Mouse (Mus musculus): Measurements from ENCODE around the gene Gm42420.

Gm42420 gene

DNA sequence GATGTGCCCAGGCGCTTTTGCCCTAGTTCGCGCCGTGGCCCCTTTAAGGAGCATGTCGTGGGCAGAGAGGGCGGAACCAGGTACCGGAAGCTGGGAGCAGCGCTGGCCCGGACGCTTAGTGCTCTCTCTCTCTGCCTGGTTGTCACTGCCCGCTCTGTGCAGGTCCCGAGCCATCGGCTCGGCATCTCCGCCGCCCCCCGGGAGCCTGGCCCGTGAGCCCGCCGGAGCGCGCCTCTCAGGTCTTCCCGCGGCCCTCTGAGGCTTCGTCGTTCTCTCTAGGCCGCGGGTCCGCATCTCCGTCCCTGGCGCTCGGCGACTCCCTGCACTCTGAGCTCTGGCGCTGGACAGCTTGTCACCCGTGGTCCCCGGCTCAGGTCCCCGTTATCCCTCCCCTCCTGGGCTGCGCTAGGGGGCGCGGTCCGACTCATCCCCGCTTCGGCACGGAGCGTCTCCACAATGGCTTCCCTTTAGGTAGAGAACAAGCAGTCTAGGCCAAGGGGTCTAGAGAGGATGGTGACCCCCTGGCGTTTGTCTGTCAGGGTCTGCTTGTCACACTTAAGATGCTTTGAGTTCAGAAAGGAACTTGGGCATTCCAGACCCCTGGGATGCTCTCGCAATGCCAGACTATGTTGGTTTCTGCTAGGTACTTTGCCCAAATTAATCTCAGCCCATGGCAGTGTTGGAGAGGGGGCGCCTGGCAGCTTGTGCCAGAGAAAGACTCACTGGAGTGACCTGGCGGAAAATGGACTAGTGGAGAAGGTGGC lies 11.6 kb upstream of the Gm42420 start, which contains the start of gene Adck2:
TSS of gene Adck2 (plus strand) at position 83 of the 764 bp plus-strand sequence.
- DNase-seq (ENCODE audit: low spot score), result peak; percentile 82

DNA sequence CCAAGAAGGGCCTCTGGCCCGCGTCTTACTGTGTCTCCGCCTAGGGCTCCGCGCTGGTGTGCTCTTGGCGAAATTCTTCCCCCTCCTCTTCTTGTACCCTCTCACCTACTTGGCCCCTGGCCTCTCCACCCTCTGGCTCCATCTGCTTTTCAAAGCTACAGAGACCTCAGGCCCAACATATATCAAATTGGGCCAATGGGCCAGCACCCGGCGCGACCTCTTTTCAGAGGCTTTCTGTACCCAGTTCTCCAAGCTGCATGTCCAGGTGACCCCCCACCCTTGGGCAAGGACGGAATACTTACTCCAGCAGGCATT lies 11.0 kb upstream of the Gm42420 start:
- DNase-seq (ENCODE audit: low spot score), result no peak

DNA sequence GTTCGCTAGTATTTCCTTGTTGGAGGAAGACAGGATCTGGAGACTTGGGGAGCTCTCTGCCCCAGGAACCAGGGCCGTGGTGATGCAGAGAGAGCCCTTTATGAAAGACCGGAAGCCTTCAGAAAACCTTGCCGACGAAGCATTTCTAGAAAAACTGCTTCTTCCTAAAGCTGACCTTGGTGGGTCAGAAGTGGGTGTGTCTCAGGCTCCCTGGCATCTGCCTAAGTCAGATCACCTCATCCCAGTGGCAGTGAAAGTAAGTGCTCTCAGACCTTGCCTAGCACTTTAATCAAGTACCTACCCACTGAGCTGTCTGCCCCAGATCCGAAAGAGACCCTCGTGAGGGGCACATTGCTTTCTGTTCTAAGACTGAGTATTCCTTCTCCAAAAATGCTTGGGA lies 10.6 kb upstream of the Gm42420 start:
- DNase-seq (ENCODE audit: low spot score), result no peak

DNA sequence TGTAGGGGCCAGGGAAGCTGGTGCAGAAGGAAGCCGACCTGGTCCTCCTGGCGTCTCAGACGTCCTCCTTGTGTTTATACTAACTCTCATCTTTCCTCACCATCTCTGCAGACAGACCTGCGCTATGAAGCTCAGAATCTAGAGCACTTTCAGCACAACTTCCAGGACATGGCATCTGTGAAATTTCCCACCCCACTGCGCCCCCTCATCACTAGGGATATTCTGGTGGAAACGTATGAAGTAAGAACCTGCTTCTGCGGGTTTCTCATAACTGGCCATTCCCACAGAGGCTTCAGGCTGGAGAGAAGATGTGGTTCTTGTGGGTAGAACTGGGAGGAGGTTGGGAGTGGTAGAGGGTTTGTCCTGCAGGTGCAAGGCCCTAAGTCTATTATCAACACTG lies 6.0 kb upstream of the Gm42420 start:
- no peak for DNase-seq (ENCODE audit: low spot score)

DNA sequence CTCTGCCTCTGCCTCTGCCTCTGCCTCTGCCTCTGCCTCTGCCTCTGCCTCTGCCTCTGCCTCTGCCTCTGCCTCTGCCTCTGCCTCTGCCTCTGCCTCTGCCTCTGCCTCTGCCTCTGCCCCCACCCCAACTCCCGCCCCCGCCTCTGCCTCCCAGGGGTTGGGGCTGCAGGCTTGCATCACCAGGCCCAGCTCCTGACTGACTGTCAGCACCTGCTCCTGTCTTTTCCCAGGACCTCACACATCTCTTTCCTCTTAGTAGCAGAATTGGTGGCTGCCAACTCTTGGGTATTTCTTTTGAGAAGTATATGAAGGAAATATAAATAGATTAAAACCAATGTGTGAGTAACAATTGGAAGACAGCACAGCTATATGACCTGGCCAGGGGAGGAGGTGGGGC lies 5.0 kb upstream of the Gm42420 start:
- DNase-seq (ENCODE audit: low spot score), result no peak

DNA sequence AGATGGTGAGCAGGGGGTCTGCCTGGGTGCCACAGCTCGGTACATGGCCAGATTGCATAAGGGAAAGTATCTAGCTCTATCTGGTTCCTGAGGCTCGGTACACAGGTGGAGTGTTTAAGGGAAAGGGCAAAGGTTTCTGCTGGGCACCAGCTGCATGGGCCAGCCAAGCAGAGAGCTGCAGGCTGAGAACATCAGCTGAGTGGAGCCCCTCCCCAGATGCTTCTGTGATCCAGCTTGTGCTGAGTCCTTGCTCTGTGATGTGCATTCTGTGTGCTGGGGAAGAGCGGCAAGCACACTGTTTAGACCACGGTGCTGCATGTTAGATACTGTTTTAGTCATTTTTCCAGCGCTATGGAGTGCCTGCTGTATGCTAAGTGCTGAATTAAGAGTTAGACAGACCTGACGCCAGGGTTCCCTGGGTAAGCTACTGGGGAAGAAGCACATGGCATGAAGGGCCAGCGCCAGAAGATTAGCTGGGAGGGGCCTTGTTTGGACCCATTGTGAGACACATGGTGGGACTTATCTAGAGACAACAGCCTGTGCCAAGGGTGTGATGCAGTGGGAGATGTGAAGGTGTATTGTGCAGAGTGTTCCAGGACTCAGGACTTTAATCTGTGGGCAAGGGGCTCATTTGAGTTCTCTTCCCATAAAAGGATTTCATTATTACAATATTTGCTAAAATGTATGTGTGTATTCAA lies 4.3 kb upstream of the Gm42420 start:
- DNase-seq (ENCODE audit: low spot score), result no peak

DNA sequence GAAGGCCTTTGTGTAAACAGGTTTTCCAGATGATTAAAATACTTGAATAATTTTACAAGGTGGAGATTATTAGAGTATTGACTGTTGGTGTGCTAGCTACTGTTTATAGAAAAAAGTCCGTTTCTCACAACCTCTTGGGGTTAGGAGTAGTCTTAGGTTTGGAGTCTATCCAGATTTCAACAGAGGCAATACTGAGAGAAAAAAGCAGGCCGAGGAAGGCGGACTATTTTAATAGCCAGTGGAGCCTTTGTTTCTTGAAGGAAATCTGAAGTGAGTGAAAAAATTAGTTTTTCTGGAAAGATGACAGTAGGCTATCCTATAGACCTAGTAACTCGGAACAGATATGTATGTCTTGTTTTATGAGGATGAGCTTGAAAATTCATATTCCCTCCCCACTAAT lies 5.9 kb downstream of the Gm42420 start:
- no peak for DNase-seq (ENCODE audit: low spot score)

DNA sequence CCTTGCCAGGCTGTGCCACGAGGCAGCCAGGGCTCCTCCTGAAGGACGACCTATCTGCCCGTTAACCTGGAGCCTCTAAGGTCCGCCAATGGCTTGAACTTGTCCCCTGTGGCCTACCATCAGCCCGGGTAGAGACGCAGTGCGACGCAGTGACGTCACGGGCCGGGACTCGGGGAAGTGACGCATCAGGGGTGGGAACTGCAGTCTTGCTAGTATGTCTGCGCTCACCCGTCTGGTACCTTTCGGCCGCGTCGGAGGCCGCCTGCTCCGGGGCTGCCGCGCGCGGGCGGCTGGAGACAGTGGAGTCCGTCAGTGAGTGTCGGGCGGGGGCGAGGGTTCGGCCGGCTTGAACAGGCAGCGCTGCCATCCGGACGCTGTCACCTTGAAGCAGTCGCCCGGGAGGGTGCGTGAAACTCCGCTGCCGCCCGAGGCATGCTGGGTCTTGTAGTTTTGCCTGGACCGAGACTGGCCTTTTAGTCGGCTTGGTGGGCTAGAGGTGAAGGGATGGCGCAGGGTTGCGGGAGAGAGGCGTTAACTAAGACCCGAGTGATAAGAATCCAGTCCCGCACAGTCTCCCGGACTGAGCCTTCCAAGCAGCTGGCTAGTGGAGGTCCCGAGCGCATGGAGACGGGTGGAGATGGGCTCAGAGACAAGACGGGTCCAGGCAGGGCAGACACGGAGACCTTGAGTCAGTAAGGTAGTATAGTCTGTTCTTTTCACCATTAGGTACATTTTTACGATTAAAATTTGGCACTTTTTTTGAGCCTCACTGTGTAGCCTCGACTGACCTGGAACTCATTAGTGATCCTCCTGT lies 7.1 kb downstream of the Gm42420 start, which contains the start of gene Ndufb2:
TSS of gene Ndufb2 (plus strand) at position 174 of the 814 bp plus-strand sequence.
- peak; percentile 92 for DNase-seq (ENCODE audit: low spot score)

DNA sequence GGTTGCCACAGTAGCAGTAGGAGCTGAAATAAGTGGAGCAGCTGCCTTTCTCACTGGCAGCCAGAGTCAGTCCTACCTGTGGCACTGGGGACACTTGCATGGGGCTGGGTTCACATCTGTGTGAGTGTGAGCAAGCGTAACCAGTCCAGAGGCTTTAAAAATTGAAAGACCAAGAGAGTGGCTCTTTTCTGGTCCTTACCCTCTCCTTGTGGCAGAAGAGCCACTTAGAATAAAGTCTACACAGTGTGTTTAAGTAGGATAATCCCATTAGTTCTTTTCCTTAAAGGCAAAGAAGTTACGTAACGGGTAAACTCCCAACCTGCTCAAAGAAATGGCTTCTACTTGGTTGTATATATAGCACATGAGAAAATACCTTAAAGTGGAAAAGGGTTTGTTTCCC lies 15.3 kb downstream of the Gm42420 start:
- DNase-seq (ENCODE audit: low spot score), result no peak

DNA sequence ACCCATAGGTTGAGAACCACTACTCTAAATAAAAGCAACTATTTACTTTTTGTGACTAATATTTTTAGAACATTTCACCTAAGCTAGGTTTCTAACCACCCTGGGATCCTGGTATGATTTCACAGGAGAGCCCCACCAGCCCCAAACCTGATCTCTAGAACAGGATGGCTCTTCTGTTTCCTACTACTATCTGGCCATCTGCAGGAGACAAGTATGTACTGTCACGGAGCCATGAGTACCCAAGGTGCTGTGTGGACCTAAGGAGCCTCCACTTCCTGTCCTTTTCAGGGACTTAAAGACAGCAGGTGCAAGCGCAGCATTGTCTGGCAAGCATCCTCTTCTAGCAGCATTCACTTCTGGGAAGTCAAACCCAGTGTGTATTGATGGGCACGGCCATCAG lies 16.3 kb downstream of the Gm42420 start:
- no peak for DNase-seq (ENCODE audit: low spot score)

DNA sequence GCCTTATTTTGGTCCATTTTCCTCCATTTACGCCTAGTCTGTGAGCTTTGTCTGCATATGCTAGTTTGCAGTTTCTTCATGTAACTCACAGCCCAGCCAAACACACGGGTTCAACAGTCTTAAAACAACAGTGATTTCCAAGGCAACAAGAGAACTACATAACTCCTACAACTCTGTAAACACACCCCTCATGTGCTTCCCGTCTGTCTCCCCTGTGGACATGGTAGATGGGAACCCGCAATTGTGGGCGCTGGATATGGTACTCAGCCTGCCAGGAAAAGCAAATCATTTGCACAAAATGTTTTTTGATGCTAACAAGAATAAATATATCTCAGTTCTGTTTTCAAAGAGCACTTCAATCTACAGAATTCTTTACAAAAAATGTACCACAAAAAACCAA lies 19.0 kb downstream of the Gm42420 start:
- no peak for DNase-seq (ENCODE audit: low spot score)

DNA sequence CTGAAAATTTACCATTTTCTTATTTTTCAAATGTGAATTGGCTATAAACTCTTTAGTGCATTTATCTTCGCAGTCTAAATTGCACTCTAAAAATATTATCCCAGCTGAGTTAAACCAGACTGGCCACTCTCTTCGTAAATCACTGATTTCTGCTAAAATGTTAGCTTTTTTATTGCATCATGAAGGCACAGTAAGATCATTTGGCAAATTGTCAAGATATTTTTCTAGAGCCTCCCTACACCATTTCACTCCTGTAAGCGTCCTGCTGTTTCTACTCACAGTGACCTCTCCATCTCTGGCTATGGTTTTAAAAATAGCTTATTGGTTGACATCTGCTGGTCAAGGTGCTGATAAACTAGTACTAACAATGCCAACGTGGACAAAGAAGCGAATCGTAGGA lies 20.5 kb downstream of the Gm42420 start:
- DNase-seq (ENCODE audit: low spot score), result no peak

DNA sequence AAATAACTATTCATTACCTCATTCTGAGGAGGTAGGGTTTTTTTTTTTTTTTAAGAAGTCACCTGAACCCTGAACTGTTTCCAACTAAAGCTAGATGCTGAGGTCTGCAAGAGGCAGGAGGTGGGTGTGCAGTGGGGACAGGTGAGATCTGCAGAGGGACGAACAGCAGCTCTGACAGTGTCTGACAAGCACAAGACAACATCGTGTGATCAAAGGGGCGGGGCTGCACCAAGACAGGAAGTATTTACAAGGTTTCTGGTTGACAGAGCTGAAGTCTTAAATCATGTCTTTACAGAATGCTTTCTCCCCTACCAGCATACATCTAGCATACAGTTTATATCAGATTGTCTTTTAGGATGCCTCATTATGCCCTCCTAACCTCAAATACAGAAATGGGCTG lies 21.3 kb downstream of the Gm42420 start:
- no peak for DNase-seq (ENCODE audit: low spot score)

DNA sequence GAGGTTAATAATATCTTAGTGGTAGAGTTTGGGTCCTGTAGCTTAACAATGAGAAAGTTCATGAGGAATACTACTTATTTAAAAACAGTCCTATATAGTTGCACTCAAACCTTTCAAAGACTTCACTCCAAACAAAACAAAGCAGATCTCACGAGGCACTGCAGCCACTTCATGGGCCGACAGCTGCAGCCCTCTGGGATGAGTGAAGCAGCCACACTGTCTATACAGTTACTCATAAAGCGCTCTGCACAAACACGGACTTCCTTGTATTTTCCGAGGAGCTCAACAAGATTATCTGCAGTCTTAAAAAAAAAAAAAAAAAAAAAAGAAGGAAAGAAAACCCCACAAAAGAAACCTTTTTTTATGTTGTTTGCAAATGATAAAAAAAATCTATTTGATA lies 21.8 kb downstream of the Gm42420 start:
- no peak for DNase-seq (ENCODE audit: low spot score)

DNA sequence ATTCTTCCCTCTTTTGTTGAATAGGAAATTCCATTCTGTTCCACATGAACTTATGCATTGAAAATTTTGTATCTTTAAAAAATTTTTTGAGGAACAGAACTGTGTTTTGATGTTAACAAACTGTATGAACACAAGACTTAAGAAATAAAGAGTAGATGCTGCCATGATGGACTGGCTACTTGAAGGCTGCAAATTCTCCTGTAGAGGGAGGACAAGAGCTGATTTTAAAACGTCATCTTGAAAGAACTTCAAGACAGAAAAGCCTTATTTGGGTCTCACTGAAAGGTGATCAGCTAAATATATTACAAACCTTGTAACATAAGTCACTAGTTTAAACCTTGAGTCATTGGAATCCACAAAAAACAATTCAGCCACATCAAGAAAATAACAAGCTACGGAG lies 24.7 kb downstream of the Gm42420 start:
- DNase-seq (ENCODE audit: low spot score), result no peak

DNA sequence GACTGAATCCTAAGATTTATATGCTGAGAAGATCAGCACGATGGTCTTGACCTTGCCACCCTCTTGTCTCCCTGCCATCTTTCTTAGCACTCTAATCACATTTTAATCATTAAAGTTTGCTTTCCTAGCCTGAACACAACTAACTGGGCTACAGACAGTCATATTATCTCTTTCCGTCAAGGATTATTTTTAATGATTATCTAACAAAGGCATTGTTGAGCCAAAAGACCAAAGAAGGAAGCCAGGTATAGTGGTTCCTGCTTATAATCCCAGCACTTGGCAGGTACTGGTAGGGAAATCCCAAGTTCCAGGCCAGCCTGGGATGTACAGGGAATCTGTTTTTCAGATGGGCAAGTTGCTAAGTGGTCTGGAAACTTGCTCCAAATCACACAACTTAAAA lies 25.7 kb downstream of the Gm42420 start:
- DNase-seq (ENCODE audit: low spot score), result no peak

Measured in testis, postnatal 14 days (tissue).